Comparison of ENCODE assay signal across 8 mouse cellular contexts in the genomic region with DNA sequence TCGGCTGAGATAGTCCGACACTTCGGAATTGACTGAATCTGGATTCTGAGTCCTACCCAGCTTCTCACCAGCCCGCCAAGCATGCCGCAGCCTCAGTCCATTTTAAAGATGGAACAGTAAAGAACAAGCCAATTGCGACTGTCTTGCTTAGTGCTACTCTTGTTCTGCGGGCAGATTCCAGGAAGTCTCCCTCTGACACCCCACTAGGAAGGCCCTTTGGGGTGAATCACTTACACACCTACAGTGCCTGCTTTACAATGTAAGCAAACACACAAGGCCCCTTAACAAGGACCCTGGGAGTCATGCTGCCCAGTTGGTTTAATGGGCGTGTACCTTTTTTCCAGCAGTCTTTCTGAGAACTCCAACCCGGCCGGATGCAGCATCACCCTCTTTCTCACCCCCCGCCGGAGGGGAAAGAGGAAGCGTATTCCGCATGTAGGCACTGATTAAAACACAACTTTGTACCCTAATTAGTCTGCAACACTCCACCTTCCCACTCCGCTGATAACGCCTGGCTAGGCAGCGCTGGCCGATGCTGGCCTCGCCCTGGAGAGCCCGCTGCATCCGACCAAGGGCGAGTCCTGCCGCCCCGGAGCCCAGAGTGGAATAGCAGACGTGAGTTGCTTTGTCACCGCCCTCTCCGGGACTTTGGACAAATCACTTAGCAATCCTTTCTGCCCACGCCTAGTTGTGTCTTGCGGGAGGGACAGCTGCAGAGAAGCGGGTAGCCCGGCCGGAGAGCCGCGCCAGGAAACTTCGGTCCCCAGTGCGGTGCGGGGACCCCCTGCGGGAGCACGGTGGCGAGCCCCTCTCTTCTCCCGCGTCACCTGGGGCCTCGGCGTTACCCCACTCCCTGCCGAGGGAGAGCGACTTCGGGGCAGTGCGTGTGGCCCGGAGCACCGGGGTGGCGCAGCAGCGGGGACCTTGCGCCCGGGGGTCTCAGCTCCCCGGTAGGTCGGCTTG. TPM values are rescaled to one million over a fixed set of nuclear protein-coding genes. Genes with fewer than 3 reads are reported as not detected.
A peak's percentile ranks its signal among the peaks of the same experiment; 100 is the strongest.
DNase-seq lines count a peak whose midpoint lies in the region; ATAC-seq and TF ChIP-seq lines count a peak whose summit lies in the region.

A gene (plus strand): TSS at position 691 of the 963 bp plus-strand sequence.

- H3K4me3 ChIP-seq in lung, embryonic 14.5 days (ENCODE audit: low read depth, low read length) = peak within 1 kb of the TSS; percentile 76
- peak within 1 kb of the TSS; percentile 62 for H3K4me3 ChIP-seq in neural tube, embryonic 14.5 days (ENCODE audit: low read depth, low read length)

- 9% methylated on average over 54 of the region's 56 CpGs for WGBS in lung, embryonic 14.5 days
- WGBS in neural tube, embryonic 14.5 days = 11% methylated on average over 55 of the region's 56 CpGs

- DNase-seq in spleen, postnatal 10 days (ENCODE audit: low spot score in 2 of 2) = peak; percentile 20 to 30
- DNase-seq in spleen, postnatal 4 days (ENCODE audit: low spot score in 2 of 2) = no peak
- peak; percentile 36 for DNase-seq in embryo, embryonic 11.5 days (ENCODE audit: low read depth, low spot score)
- peak; percentile 43 to 49 for DNase-seq in heart, adult 9 months (ENCODE audit: low spot score in 2 of 2)
- DNase-seq in kidney, adult 8-10 months = peak; percentile 46 to 58
- DNase-seq in lung, embryonic 14.5 days = peak; percentile 80
- no peak for DNase-seq in frontal cortex, adult 2 months (ENCODE audit: extremely low spot score in 1 of 2, low spot score in 1 of 2)

- TF ChIP-seq CTCF in lung, embryonic 14.5 days (IDR thresholded peaks at IDR 0.05; ENCODE audit: low read depth) = no peak

- H3K27me3 ChIP-seq in lung, embryonic 14.5 days (ENCODE audit: insufficient read depth, low read length) = peaks cover 26% of the 10 kb centered on the region
- H3K27me3 ChIP-seq in neural tube, embryonic 14.5 days (ENCODE audit: control insufficient read depth, insufficient read depth, low read length) = peaks cover 17% of the 10 kb centered on the region

- H3K9ac ChIP-seq in lung, embryonic 14.5 days = peak within 1 kb of the TSS; percentile 71
- H3K9ac ChIP-seq in neural tube, embryonic 14.5 days (replicated peaks; ENCODE audit: low read depth, low read length) = peak within 1 kb of the TSS; percentile 52

- H3K4me1 ChIP-seq in lung, embryonic 14.5 days (ENCODE audit: insufficient read depth) = no peaks in the 10 kb centered on the region
- 0 out of 2 replicates have a peak, but pooled peaks cover 8% of the 10 kb centered on the region for H3K4me1 ChIP-seq in neural tube, embryonic 14.5 days (ENCODE audit: control insufficient read depth, insufficient read depth, low read length)

- H3K27ac ChIP-seq in lung, embryonic 14.5 days (ENCODE audit: low read depth) = no peak within 1 kb of the TSS
- no peak within 1 kb of the TSS for H3K27ac ChIP-seq in neural tube, embryonic 14.5 days (ENCODE audit: low read depth, low read length)

- H3K9me3 ChIP-seq in lung, embryonic 14.5 days (ENCODE audit: low read depth, low read length) = no peaks in the 10 kb centered on the region
- no peaks in the 10 kb centered on the region for H3K9me3 ChIP-seq in neural tube, embryonic 14.5 days (ENCODE audit: control insufficient read depth, low read length)

- H3K36me3 ChIP-seq in lung, embryonic 14.5 days (ENCODE audit: insufficient read depth) = no peaks in the 10 kb centered on the region
- no peaks in the 10 kb centered on the region for H3K36me3 ChIP-seq in neural tube, embryonic 14.5 days (ENCODE audit: control insufficient read depth, insufficient read depth, low read length)

- peak; percentile 89 for ATAC-seq in lung, embryonic 14.5 days (ENCODE audit: insufficient read depth)
- ATAC-seq in neural tube, embryonic 14.5 days (ENCODE audit: low read depth) = peak; percentile 72

- peak within 1 kb of the TSS; percentile 100 for H3K4me2 ChIP-seq in lung, embryonic 14.5 days
- H3K4me2 ChIP-seq in neural tube, embryonic 14.5 days (ENCODE audit: low read depth, low read length) = peak within 1 kb of the TSS; percentile 100

RNA-seq across cellular contexts. Expression of the gene that starts here (rescaled TPM):
- polyA plus RNA-seq in lung, embryonic 14.5 days (2014; fragmentation: Nextera tagmentation; extraction: Ambion mirVana) = 0.13 and 0.27 TPM in 2 replicates
- 0.19 TPM in 1 of 2 replicates, not detected in the other for polyA plus RNA-seq in neural tube, embryonic 14.5 days (2014; fragmentation: Nextera tagmentation; extraction: Ambion mirVana)
- 8.1 and 8.8 TPM in 2 replicates for polyA plus RNA-seq in frontal cortex, adult 2 months (2012; rRNA removed)

Comparison
In these comparisons a context has a peak if more than half of its experiments do, and no peak if none do; other contexts are left out.
1. DNase-seq: peak in spleen, postnatal 10 days (2 of 2), embryo, embryonic 11.5 days (single experiment), heart, adult 9 months (2 of 2) and kidney, adult 8-10 months (2 of 2); none in spleen, postnatal 4 days (0 of 2) and frontal cortex, adult 2 months (0 of 2).
2. Peak in DNase-seq, ATAC-seq, H3K4me3 ChIP-seq, H3K9ac ChIP-seq and H3K4me2 ChIP-seq in lung, embryonic 14.5 days; RNA of the gene not detected or under 1 TPM.
3. Peak in ATAC-seq, H3K4me3 ChIP-seq, H3K9ac ChIP-seq and H3K4me2 ChIP-seq in neural tube, embryonic 14.5 days; RNA of the gene not detected or under 1 TPM.